In the genomic region with DNA sequence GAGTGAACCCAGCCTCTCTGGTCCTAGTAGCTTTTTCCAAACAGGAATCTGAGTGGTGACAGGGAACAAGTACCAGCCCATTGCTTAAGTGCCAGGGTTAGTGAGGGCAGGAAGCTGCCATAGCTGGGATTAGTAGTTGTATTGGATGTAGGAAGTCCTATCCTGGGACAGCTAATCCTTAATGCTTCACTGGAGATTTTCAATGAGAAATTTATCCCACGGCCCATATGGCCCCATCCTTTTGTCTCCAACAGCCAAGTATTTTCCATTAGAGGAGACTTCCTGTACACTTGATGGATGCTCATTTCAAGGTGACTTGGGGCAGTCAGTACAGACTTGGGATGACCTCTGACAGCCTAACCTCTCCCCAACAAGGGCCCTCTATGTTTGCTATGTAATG, we compare ENCODE assay signal across 26 mouse cellular contexts. TPM values are rescaled to one million over a fixed set of nuclear protein-coding genes. Genes with fewer than 3 reads are reported as not detected.
DNase-seq lines count a peak whose midpoint lies in the region; ATAC-seq and TF ChIP-seq lines count a peak whose summit lies in the region.
"Had no signal": no experiment of that assay in that cellular context is flagged by ENCODE, and none has a peak within 500 bp of the region (broad histone marks: within the 10 kb centered on the region; RNA-seq: fewer than 3 reads in every experiment).

No protein-coding gene starts in this region.

- no peaks in the 10 kb centered on the region for H3K9me3 ChIP-seq in midbrain, postnatal 0 days (ENCODE audit: low read length)
- no peaks in the 10 kb centered on the region for H3K9me3 ChIP-seq in midbrain, embryonic 11.5 days (ENCODE audit: control insufficient read depth, low read length)
- H3K9me3 ChIP-seq: embryonic facial prominence, embryonic 10.5 days; embryonic facial prominence, embryonic 12.5 days; forebrain, embryonic 13.5 days; forebrain, embryonic 15.5 days had no signal

- H3K4me1 ChIP-seq in midbrain, postnatal 0 days (ENCODE audit: insufficient read depth, low read length) = no peaks in the 10 kb centered on the region
- H3K4me1 ChIP-seq in midbrain, embryonic 11.5 days (ENCODE audit: control insufficient read depth, insufficient read depth, low read length) = peaks cover 2% of the 10 kb centered on the region; the same call in 1 of the 2 replicates
- no peaks in the 10 kb centered on the region for H3K4me1 ChIP-seq in cerebellum, adult 2 months (ENCODE audit: control insufficient read depth, insufficient read depth, low read length)
- H3K4me1 ChIP-seq: embryonic facial prominence, embryonic 10.5 days; embryonic facial prominence, embryonic 12.5 days; forebrain, embryonic 13.5 days; forebrain, embryonic 15.5 days had no signal

- H3K27ac ChIP-seq in midbrain, postnatal 0 days (ENCODE audit: low read depth, low read length) = no peak overlapping the region
- no peak overlapping the region for H3K27ac ChIP-seq in midbrain, embryonic 11.5 days (ENCODE audit: low read depth, low read length)
- H3K27ac ChIP-seq in cerebellum, adult 2 months (ENCODE audit: insufficient read depth, low read length) = no peak overlapping the region
- H3K27ac ChIP-seq: embryonic facial prominence, embryonic 10.5 days; embryonic facial prominence, embryonic 12.5 days; forebrain, embryonic 13.5 days; forebrain, embryonic 15.5 days had no signal

- H3K4me3 ChIP-seq in midbrain, postnatal 0 days (ENCODE audit: low read depth, low read length) = no peak overlapping the region
- no peak overlapping the region for H3K4me3 ChIP-seq in midbrain, embryonic 11.5 days (ENCODE audit: low read depth, low read length)
- H3K4me3 ChIP-seq in cerebellum, adult 2 months (replicated peaks; ENCODE audit: insufficient read depth, low read depth, low read length) = no peak overlapping the region
- H3K4me3 ChIP-seq: embryonic facial prominence, embryonic 10.5 days; embryonic facial prominence, embryonic 12.5 days; forebrain, embryonic 13.5 days; forebrain, embryonic 15.5 days had no signal

- no peak overlapping the region for H3K4me2 ChIP-seq in midbrain, postnatal 0 days (ENCODE audit: low read depth, low read length, poor library complexity, severe bottlenecking)
- no peak overlapping the region for H3K4me2 ChIP-seq in midbrain, embryonic 11.5 days
- H3K4me2 ChIP-seq: embryonic facial prominence, embryonic 12.5 days; forebrain, embryonic 13.5 days; forebrain, embryonic 15.5 days had no signal

- no peak for ATAC-seq in midbrain, postnatal 0 days (ENCODE audit: low FRiP score)
- no peak for ATAC-seq in midbrain, embryonic 11.5 days (ENCODE audit: low FRiP score)
- ATAC-seq: forebrain, embryonic 13.5 days; forebrain, embryonic 15.5 days; forebrain, postnatal 0 days had no signal

- TF ChIP-seq CTCF in midbrain, postnatal 0 days (IDR thresholded peaks at IDR 0.05) = no peak
- TF ChIP-seq CTCF in cerebellum, adult 2 months (IDR thresholded peaks at IDR 0.05; ENCODE audit: borderline replicate concordance, insufficient read depth, low read depth, low read length) = no peak

- no peak for TF ChIP-seq POLR2A in cerebellum, adult 2 months (IDR thresholded peaks at IDR 0.05; ENCODE audit: borderline replicate concordance, insufficient read depth, low read length)

- no peaks in the 10 kb centered on the region for H3K27me3 ChIP-seq in midbrain, postnatal 0 days (ENCODE audit: insufficient read depth, low read length)
- H3K27me3 ChIP-seq in midbrain, embryonic 11.5 days (ENCODE audit: control insufficient read depth, insufficient read depth, low read length) = no peaks in the 10 kb centered on the region
- no peaks in the 10 kb centered on the region for H3K27me3 ChIP-seq in cerebellum, adult 2 months (ENCODE audit: control insufficient read depth, insufficient read depth, low read length)
- H3K27me3 ChIP-seq: embryonic facial prominence, embryonic 12.5 days; forebrain, embryonic 13.5 days; forebrain, embryonic 15.5 days had no signal

- no peak overlapping the region for H3K9ac ChIP-seq in midbrain, postnatal 0 days (replicated peaks; ENCODE audit: low read length, poor library complexity, severe bottlenecking)
- no peak overlapping the region for H3K9ac ChIP-seq in midbrain, embryonic 11.5 days (ENCODE audit: low read length)
- H3K9ac ChIP-seq: embryonic facial prominence, embryonic 12.5 days; forebrain, embryonic 13.5 days; forebrain, embryonic 15.5 days; forebrain, postnatal 0 days had no signal

- 31% methylated on average over 1 of the region's 1 CpGs for WGBS in midbrain, postnatal 0 days
- 34% methylated on average over 1 of the region's 1 CpGs for WGBS in midbrain, embryonic 11.5 days
- 13% methylated on average over 1 of the region's 1 CpGs for WGBS in cerebellum, adult 2 months

- DNase-seq in midbrain, postnatal 0 days (ENCODE audit: low spot score) = peak; percentile 8
- DNase-seq in midbrain, embryonic 11.5 days (ENCODE audit: low spot score, missing footprints) = no peak
- DNase-seq in Muller cell, postnatal 12 days (ENCODE audit: inconsistent ontology term) = peak; percentile 19
- DNase-seq in retina, embryonic 14.5 days (ENCODE audit: low spot score) = peak; percentile 51
- no peak for DNase-seq in embryo, embryonic 10 days (ENCODE audit: low spot score)
- no peak for DNase-seq in cerebellum, adult 2 months
- no peak for DNase-seq in thymus, postnatal 0 days (ENCODE audit: low spot score)
- DNase-seq: adrenal gland, postnatal 10 days; adrenal gland, postnatal 25 days; cerebellum, adult 11-12 months; cerebellum, adult 8-10 months; cerebellum, adult 9-11 months; cerebellum, postnatal 36 days had no signal

- H3K36me3 ChIP-seq in midbrain, postnatal 0 days (ENCODE audit: insufficient read depth, low read length) = no peaks in the 10 kb centered on the region
- no peaks in the 10 kb centered on the region for H3K36me3 ChIP-seq in midbrain, embryonic 11.5 days (ENCODE audit: control insufficient read depth, insufficient read depth, low read length)
- H3K36me3 ChIP-seq: embryonic facial prominence, embryonic 10.5 days; embryonic facial prominence, embryonic 12.5 days; forebrain, embryonic 15.5 days had no signal

RNA-seq across cellular contexts. Expression of gene Bpifa2, which starts 3.6 kb away (rescaled TPM):
- total RNA-seq in midbrain, postnatal 0 days (2014; rRNA removed) = 1.3 TPM in 1 of 2 replicates, not detected in the other
- polyA plus RNA-seq in midbrain, postnatal 0 days (2015; fragmentation: Nextera tagmentation; extraction: Ambion mirVana) = not detected in 2 replicates
- not detected in 2 replicates for polyA plus RNA-seq in midbrain, embryonic 11.5 days (2014; fragmentation: Nextera tagmentation; extraction: Ambion mirVana)
- polyA plus RNA-seq in cerebellum, adult 2 months (2012; rRNA removed) = not detected in 2 replicates
- 0.18 and 0.22 TPM in 2 replicates for polyA plus RNA-seq in thymus, postnatal 0 days (2015; fragmentation: Nextera tagmentation; extraction: Ambion mirVana)
- total RNA-seq: common myeloid progenitor, adult 5-6 weeks; ES-E14; forebrain, postnatal 0 days; MEL had no signal
- polyA plus RNA-seq: adrenal gland, adult 2 months; C2C12; embryonic facial prominence, embryonic 10.5 days; embryonic facial prominence, embryonic 12.5 days; forebrain, embryonic 11.5 days; forebrain, embryonic 13.5 days; forebrain, embryonic 15.5 days; forebrain, postnatal 0 days had no signal

RNA-seq across cellular contexts. Expression of gene Bpifa6, which starts 29.7 kb away (rescaled TPM):
- total RNA-seq in midbrain, postnatal 0 days (2014; rRNA removed) = not detected in 2 replicates
- not detected in 2 replicates for polyA plus RNA-seq in midbrain, postnatal 0 days (2015; fragmentation: Nextera tagmentation; extraction: Ambion mirVana)
- not detected in 2 replicates for polyA plus RNA-seq in midbrain, embryonic 11.5 days (2014; fragmentation: Nextera tagmentation; extraction: Ambion mirVana)
- not detected in 2 replicates for polyA plus RNA-seq in cerebellum, adult 2 months (2012; rRNA removed)
- 0.10 and 0.17 TPM in 2 replicates for polyA plus RNA-seq in thymus, postnatal 0 days (2015; fragmentation: Nextera tagmentation; extraction: Ambion mirVana)
- total RNA-seq: adrenal gland, adult 2 months; adrenal gland, postnatal 10 days; adrenal gland, postnatal 25 days; adrenal gland, postnatal 4 days; common myeloid progenitor, adult 5-6 weeks; ES-E14; forebrain, postnatal 0 days; MEL had no signal
- polyA plus RNA-seq: adrenal gland, adult 2 months; C2C12; embryonic facial prominence, embryonic 10.5 days; embryonic facial prominence, embryonic 12.5 days; embryonic facial prominence, embryonic 14.5 days; forebrain, embryonic 11.5 days; forebrain, embryonic 13.5 days; forebrain, embryonic 15.5 days; forebrain, postnatal 0 days had no signal

Comparison
In these comparisons a context has a peak if more than half of its experiments do, and no peak if none do; other contexts are left out.
1. DNase-seq: peak in midbrain, postnatal 0 days (single experiment), Muller cell, postnatal 12 days (single experiment) and retina, embryonic 14.5 days (single experiment); none in midbrain, embryonic 11.5 days (single experiment), embryo, embryonic 10 days (single experiment), cerebellum, adult 2 months (0 of 2) and thymus, postnatal 0 days (single experiment).